Mouse (Mus musculus): Measurements from ENCODE around the gene Taf8.

Taf8 gene

GRCm38 (mm10) chr17:47450880-47451565 lies 51.1 kb downstream of the Taf8 start:
- no peak for DNase-seq

- DNase-seq, result no peak
These were observed 51.9 kb downstream of the Taf8 start for GRCm38 (mm10) chr17:47450239-47450638.

GRCm38 (mm10) chr17:47449432-47449831 lies 52.7 kb downstream of the Taf8 start:
- DNase-seq, result no peak

GRCm38 (mm10) chr17:47448523-47449372 lies 53.3 kb downstream of the Taf8 start:
- DNase-seq, result no peak

- no peak for DNase-seq
These were observed 55.5 kb downstream of the Taf8 start for GRCm38 (mm10) chr17:47446561-47446960.

GRCm38 (mm10) chr17:47446025-47446424 lies 56.1 kb downstream of the Taf8 start:
- DNase-seq, result no peak

GRCm38 (mm10) chr17:47445518-47445917 lies 56.6 kb downstream of the Taf8 start:
- DNase-seq, result no peak

- DNase-seq, result no peak
These were observed 58.0 kb downstream of the Taf8 start for GRCm38 (mm10) chr17:47444113-47444512.

GRCm38 (mm10) chr17:47442271-47442670 lies 59.8 kb downstream of the Taf8 start:
- no peak for DNase-seq

- DNase-seq, result no peak
These were observed 60.6 kb downstream of the Taf8 start for GRCm38 (mm10) chr17:47441296-47442051.

- DNase-seq, result no peak
These were observed 61.7 kb downstream of the Taf8 start for GRCm38 (mm10) chr17:47440359-47440890.

- no peak for DNase-seq
These were observed 62.6 kb downstream of the Taf8 start for GRCm38 (mm10) chr17:47439396-47440028.

- no peak for DNase-seq
These were observed 63.5 kb downstream of the Taf8 start for GRCm38 (mm10) chr17:47438611-47439010.

GRCm38 (mm10) chr17:47436907-47437547 lies 65.1 kb downstream of the Taf8 start, which contains the start of gene 1700001C19Rik:
Gene 1700001C19Rik, minus strand, starts transcription at chr17:47437376.
- no peak for DNase-seq

GRCm38 (mm10) chr17:47436156-47436906 lies 65.8 kb downstream of the Taf8 start, which contains the start of gene AI661453:
Gene AI661453, plus strand, starts transcription at chr17:47436615.
- DNase-seq, result no peak
